Mouse (Mus musculus): ENCODE measurements around the gene Hs3st5.
"Not testable (repeated sequence)": the region's sequence is repeated elsewhere in the genome, so short reads cannot be mapped to it uniquely, and the experiment has no call there.

Hs3st5 gene

DNA sequence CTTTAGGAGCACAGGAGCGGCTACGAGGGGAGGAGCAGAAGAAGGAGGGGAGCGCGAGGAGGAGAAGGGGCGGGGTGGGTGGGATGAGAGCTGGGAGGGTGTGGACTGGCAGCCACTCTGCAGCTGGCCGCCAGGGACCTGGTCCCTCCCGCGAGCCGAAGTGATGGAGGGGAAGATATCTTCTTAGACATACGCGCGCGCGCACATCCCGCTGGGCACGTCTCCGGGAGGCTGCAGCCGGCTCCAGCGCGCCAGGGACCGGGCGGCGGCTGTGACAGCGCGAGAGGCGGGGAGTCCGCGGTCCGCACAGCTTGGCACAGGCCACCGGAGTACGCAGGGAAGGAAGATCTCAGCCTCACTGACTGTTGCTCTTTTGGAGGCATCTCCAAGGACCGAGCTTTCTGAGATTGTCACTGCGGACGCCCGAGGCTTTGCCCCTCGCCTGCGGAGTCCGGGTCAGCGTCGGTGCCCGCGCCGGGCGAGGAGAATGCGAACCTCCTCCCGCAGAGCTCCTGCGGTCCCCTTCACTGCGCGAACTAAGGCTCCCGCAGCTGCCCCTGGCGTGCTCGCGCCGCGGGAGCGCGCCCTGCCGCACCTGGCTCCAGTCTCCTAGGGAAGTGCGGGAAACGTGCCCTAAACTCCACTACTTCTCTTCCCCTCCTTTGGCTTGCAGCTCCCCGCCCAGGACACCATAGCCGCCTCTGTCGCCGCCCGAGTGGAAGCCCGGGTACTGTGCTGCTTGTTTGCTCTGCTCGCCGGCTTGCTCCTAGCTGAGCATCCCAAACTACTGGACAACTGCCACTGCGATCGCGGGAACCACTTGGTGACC lies at the start of gene Hs3st5:
Hs3st5 (plus strand) TSS at position 88 of the 829 bp plus-strand sequence.
- no peak for DNase-seq

GRCm38 (mm10) chr10:36468664-36469063 lies 38.0 kb upstream of the Hs3st5 start:
- DNase-seq = no peak

GRCm38 (mm10) chr10:36471135-36471534 lies 35.5 kb upstream of the Hs3st5 start:
- DNase-seq = no peak

DNA sequence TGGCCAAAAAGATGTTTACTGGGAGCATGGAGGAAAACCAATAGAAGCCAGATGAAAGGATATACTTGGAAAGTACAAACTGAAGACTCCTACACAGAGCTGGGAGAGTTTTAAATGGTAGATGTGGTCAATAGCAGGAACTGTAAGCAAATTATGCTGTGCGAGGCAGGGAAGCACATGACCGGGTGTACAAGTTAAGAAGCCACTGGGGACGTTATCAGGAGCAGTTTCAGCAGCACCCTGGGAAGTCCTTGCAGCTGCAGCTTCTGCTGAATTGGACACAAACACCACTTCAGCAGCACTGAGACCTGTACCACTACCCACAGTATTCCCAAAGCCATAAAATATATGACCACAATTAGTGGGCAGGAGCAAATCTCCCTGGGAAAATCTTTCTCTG lies 31.8 kb upstream of the Hs3st5 start:
- DNase-seq = no peak

- DNase-seq = no peak
Observed at GRCm38 (mm10) chr10:36477543-36477942, 29.1 kb upstream of the Hs3st5 start.

DNA sequence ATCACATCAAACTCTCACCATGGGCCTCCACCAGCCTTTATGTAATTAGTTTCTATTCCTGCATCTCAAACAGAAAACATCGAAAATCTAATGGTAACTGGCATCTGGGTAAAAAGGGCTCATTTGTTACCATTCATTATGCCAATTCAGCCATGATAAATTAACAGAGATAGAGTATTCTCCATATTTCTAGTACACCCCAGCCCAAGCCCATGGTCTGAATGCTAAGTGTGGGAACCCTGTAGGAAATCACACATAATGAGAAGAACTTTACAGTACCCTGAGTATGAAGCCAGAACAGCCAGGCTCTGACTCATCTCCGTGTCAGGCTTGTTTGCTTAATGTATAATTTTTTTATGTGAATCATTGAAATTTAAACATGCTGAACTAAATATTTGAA lies 23.3 kb upstream of the Hs3st5 start:
- no peak for DNase-seq

GRCm38 (mm10) chr10:36484011-36484410 lies 22.6 kb upstream of the Hs3st5 start:
- no peak for DNase-seq

DNA sequence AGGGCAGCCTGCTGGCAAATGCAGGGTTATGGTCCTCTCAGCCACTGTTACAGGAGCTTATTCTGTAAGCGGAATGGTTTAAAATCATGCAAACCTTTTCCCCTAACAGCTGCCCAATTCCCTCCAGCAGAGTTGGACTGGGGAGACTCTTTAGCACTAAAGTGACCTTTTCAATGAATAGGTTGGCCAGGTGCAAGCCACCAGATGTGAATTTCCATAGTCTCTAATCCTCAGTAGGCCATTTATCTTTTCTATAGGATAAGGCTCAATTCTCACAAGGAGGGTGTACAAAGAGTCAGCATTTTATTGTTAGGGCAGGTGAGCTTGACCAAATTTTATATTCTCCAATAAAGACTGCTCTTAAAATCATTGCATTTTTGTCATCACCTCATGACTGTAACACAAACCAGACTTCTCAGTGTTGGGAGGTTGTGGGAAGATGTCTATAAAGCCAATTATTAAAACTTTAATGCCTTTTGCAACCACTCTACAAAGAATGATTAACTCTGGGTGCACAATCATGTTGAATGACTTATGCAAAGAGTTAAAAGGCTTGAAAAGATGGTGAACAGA lies 21.8 kb upstream of the Hs3st5 start:
- no peak for DNase-seq

DNA sequence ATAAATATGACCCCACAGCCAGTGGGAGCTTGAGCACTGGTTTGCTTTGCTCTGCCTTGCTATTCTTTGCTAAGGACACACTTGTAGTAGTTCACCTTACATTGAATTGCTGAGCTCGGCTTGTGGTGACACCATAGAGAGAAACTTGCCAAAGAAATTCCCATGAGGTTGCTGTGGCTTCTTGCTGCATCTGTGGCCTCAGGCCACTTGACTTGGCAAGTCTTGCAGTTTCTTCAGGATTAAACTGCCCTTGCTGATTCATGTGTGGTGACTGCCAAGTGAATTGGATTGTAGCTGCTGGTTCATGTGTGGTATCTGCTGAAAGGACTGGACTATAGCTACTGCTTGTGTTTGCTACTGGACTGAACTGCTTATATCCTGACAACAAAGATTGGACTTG lies 13.0 kb upstream of the Hs3st5 start:
- no peak for DNase-seq

GRCm38 (mm10) chr10:36499713-36500112 lies 6.9 kb upstream of the Hs3st5 start:
- DNase-seq = no peak

DNA sequence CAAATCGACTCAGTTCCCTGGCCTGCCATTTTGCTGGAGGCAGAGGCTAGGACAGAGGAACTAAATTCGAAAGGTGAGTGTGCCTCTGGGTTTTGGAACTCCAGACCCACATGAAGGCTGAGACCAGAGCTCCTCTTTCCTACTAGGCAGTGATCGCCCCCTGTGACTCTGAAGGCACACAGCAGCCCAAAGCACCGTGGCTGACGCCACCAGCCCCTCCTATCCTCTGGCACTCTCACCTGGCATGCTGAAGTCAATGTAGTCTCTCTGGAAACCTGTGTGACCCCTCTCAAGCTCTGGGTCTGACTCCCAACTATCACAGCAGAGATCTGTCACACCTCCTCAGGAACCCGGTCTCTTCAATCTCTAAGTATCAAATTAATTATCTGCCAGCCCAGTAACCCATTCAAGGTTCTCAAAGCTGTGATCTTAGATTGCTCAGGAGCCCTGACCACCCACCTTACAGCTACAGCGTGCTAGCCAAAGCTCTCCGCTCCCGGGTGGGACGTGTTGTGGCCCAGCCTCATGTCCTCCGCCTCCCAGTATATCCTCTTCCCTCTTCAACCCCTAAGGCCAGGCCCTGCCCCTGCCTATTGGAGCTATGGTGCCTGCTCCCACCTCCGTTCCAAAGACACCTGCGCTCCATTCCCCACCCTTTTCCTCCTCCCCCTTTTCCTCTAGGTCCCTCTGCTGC lies 434 bp upstream of the Hs3st5 start:
- no peak for DNase-seq

DNA sequence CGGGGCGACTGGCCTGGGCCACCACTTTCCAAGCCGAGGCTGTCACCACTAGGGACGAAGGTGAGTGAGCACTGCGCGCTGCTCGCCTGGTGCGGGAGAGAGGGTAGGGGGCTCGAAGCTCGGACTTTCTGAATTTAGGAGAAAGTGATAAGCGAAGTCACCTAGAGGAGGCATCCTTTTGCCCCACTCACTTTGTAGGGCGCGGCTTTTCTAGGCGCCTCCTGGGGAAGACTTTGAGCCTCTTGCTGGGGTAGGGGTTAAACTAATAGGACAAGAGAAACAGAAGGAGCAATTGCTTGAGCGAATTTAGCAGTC lies 899 bp downstream of the Hs3st5 start:
- DNase-seq = no peak

GRCm38 (mm10) chr10:36507991-36508546 lies 1.5 kb downstream of the Hs3st5 start:
- no peak for DNase-seq

DNA sequence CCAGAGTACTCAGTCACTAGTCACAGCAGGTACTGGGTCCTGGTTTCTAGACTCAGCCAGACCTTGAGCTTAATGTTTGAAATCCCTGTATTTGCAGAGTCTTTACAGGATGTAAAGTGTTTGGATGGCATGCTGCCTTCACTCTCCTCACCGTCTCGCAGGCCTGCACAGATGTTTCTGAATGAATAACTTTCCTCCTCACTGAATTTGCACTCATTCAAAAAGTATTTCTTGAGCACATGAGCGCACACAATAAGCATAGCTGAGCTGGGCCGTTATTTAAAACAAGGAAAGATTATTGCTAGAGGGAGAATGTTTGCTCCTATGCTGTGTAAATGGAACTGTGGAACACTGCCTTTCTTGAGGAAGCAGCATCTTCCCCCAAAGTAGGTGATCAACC lies 2.9 kb downstream of the Hs3st5 start:
- no peak for DNase-seq

DNA sequence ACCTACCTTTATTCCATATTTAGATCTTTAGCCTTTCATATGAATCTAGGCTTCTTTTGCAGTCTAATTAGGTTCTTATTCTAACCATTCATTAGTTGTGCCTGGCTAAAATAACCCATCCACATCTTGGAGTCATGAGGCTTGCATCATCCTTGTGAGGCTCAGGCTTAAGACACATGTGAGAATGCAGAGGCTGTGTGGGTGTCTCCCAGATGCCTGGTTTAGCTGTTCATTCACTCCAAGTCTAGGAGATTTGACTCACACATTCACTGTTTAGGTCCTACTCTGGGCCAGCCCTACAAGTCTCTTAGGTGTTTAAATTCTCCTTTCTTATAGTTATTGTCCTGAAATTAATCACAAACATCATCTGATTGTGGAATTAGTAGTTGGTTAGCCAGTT lies 17.3 kb downstream of the Hs3st5 start:
- DNase-seq = no peak

- no peak for DNase-seq
Observed at GRCm38 (mm10) chr10:36533633-36534335, 27.2 kb downstream of the Hs3st5 start.

DNA sequence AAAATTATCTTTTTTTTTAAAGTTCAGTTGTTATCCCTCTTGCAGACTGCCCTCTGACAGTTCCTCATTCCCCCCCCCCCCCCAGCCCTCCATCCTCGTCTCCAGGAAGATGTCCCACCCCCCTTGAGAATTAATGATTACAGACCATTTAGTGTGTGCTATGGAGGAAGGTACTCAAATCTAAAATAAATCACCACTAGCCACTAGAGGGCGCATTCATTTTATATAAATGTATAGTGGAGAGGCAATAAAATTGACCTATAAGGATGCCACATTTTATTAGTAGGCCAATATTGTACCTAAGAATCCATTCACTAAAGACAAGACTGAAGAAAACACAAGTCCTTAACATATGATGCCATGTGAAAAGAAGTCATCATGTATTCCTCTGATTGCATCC lies 40.0 kb downstream of the Hs3st5 start:
- DNase-seq = no peak

DNA sequence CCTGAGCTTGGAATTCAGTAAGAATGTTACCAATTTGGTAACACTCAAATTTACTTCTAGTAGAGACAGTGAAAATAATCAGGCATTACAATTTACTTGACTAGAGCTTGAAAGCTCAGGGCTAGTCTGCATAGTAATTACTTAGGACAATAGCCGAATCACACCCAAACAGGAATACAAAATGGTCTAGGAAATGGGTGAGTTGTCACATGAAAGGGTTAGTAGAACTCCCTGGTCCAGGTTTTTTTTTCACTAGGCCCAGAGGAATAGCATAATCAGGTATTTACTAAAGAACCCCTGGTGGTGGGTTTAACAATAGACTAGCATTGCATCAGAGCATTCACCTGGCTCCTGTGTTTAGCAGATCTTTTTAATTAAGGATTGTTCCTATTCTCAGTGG lies 41.1 kb downstream of the Hs3st5 start:
- not testable (repeated sequence) for DNase-seq

GRCm38 (mm10) chr10:36554057-36554456 lies 47.4 kb downstream of the Hs3st5 start:
- DNase-seq = no peak

DNA sequence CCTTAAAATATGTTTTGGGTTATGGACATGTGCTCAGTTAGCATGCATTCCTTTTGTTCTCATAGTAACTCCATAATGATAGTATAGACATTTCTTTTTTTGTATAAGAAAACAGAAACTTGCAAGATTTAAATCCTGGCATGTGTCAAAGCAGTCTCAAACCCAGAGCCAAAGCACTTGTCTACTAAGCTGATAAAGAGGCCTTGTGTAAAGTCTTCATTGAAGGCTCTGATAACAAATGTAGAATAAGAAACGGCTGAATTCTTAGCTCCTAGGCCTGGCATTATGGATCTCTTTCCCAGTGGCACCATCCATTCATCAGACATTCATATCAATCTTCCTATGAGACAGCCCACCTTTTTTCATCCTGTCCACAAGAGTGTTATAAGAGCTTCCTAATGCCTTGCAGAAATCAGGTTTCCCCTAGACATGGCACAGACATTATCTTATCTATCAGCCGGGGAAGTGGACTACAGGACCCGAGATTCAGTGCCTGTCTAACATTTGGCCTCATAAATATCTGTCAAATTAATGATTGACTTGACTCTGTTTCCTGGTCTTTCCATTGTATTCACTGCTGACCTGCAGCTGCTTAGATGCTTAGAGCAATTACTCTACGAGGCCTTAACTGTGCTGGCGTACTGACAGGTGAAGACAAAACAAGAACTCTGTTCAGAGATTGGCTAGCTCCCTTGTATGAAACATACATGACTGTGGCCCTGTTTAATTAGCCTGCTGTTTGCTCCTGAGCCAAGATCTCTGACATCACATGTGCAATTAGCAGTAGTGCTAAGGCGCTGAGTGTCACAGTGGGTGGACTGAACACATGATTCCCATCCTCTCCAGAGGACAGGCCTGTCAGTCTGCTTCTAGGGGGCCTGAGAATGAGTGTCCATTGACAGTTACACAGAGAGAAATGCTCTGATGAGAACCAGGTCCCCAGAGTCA lies 48.6 kb downstream of the Hs3st5 start:
- no peak for DNase-seq

DNA sequence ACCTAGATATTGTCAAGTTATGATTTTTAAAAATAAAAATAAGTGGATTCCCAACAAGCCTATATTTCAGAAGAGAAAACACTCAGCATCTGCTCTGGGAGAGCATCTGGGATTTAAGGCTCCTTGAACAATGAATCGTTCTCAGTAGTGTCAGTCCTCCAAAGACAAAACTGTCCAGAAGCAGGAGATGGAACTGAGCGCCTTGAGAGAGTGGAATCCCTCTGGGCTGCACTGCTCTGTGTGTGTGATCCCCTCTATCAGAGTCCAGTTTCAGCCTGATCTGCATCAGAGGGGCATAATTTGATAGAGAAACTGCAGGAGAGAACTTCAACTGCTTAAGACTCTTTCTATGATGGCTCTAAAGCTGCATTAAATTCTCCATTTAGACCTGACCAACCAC lies 49.5 kb downstream of the Hs3st5 start:
- no peak for DNase-seq

DNA sequence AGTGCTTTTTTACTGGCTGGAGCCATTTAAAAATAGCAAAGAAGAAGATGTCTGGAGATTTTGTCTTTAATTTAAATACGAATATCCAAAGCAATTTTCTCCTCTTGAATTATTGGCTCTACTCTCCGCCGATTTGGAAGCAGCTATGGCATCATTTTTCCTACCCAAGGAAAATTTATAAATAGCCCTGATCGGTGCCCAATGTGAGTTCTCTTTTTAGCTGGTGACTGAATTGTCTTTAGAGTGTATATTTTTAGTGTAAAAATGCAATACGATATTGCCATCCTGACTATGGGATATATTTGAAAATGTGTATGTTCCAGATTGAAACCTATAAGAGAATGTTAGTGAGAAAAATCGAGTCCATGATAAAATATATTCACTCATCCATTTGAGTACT lies 51.1 kb downstream of the Hs3st5 start:
- DNase-seq = no peak

All from B cell, adult 2 months (primary cell).